Comparison of ENCODE assay signal across 8 mouse cellular contexts in genomic region chr9:61054427-61054826, GRCm38 (mm10).
A peak's percentile ranks its signal among the peaks of the same experiment; 100 is the strongest.
DNase-seq lines count a peak whose midpoint lies in the region; ATAC-seq and TF ChIP-seq lines count a peak whose summit lies in the region.

No protein-coding gene starts in this region.

- no peak for TF ChIP-seq POLR2A in cortical plate, adult 2 months (IDR thresholded peaks at IDR 0.05; ENCODE audit: extremely low read depth, insufficient read depth, low read length)

- ATAC-seq in heart, embryonic 15.5 days (replicated peaks; ENCODE audit: insufficient number of reproducible peaks, insufficient read depth, low FRiP score, low read depth): peak; percentile 69
- ATAC-seq in megakaryocyte, adult 5-6 weeks (ENCODE audit: poor library complexity, severe bottlenecking): peak; percentile 71
- ATAC-seq in stomach, embryonic 15.5 days (ENCODE audit: insufficient read depth, low FRiP score, low read depth): peak; percentile 67; the same call in 1 of the 2 replicates

- H3K27ac ChIP-seq in cortical plate, adult 2 months (ENCODE audit: insufficient read depth, low read length): no peak overlapping the region
- H3K27ac ChIP-seq in heart, embryonic 15.5 days: 0 out of 2 replicates have a peak overlapping the region, but pooled peaks have one; percentile 9
- no peak overlapping the region for H3K27ac ChIP-seq in stomach, embryonic 15.5 days

- no peaks in the 10 kb centered on the region for H3K36me3 ChIP-seq in heart, embryonic 15.5 days
- no peaks in the 10 kb centered on the region for H3K36me3 ChIP-seq in stomach, embryonic 15.5 days

- H3K27me3 ChIP-seq in heart, embryonic 15.5 days: peaks cover 55% of the 10 kb centered on the region
- 0 out of 2 replicates have a peak, but pooled peaks cover 8% of the 10 kb centered on the region for H3K27me3 ChIP-seq in stomach, embryonic 15.5 days (replicated peaks)

- 0 out of 2 replicates have a peak, but pooled peaks have one; percentile 2 for TF ChIP-seq CTCF in cortical plate, adult 2 months (IDR thresholded peaks at IDR 0.05; ENCODE audit: extremely low read depth, insufficient read depth, low read length)

- H3K9ac ChIP-seq in heart, embryonic 15.5 days: no peak overlapping the region
- no peak overlapping the region for H3K9ac ChIP-seq in stomach, embryonic 15.5 days

- no peak overlapping the region for H3K4me2 ChIP-seq in heart, embryonic 15.5 days
- H3K4me2 ChIP-seq in stomach, embryonic 15.5 days: no peak overlapping the region

- no peaks in the 10 kb centered on the region for H3K9me3 ChIP-seq in heart, embryonic 15.5 days (replicated peaks)
- no peaks in the 10 kb centered on the region for H3K9me3 ChIP-seq in stomach, embryonic 15.5 days

- no peak overlapping the region for H3K4me3 ChIP-seq in cortical plate, adult 2 months (ENCODE audit: insufficient read depth, low read length)
- no peak overlapping the region for H3K4me3 ChIP-seq in heart, embryonic 15.5 days
- H3K4me3 ChIP-seq in stomach, embryonic 15.5 days (replicated peaks): no peak overlapping the region

- 3% methylated on average over 3 of the region's 3 CpGs for WGBS in heart, embryonic 15.5 days
- 6% methylated on average over 3 of the region's 3 CpGs for WGBS in stomach, embryonic 15.5 days

- no peaks in the 10 kb centered on the region for H3K4me1 ChIP-seq in cortical plate, adult 2 months (ENCODE audit: control insufficient read depth, insufficient read depth, low read length)
- H3K4me1 ChIP-seq in heart, embryonic 15.5 days (replicated peaks): peaks cover 21% of the 10 kb centered on the region
- peaks cover 14% of the 10 kb centered on the region for H3K4me1 ChIP-seq in stomach, embryonic 15.5 days

- DNase-seq in retina, postnatal 1 day: peak; percentile 50
- DNase-seq in retina, embryonic 14.5 days (ENCODE audit: low spot score): no peak
- peak; percentile 77 for DNase-seq in kidney, postnatal 14 days
- no peak for DNase-seq in urinary bladder, adult 2 months (ENCODE audit: low spot score)

Comparison
In these comparisons a context has a peak if more than half of its experiments do, and no peak if none do; other contexts are left out.
1. DNase-seq: peak in retina, postnatal 1 day (single experiment) and kidney, postnatal 14 days (single experiment); none in retina, embryonic 14.5 days (single experiment) and urinary bladder, adult 2 months (single experiment).
2. Peak in every context shown above with its lines, with median percentiles within 50 percentile points of each other: ATAC-seq.